Mouse (Mus musculus): ENCODE data around the gene Ppp1r1a. TPM values are rescaled to one million over a fixed set of nuclear protein-coding genes. Genes with fewer than 3 reads are reported as not detected.

The Ppp1r1a gene
- polyA plus RNA-seq, 1 experiment from 2014 or later: 21.5 TPM

DNA sequence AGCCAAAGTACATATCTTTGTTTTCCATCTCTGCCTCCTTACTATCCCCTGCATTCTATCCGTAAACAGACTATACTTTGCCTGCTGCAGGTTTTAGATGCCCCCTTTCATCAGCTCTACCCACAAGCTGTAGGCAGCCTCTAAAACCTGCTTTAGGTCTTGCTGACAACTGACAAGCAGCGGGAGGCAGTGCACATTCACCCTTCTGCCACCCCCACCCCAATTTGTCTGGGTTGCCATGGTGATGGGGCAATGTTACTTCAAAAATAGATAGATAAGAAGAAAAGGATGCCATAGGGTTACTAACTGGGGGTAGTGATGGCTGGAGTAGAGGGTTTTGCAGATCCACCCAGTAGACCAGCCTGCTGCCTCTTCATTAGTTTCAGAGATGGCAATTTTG lies 53.3 kb downstream of the Ppp1r1a start:
- no peaks in the 10 kb centered on the region for H3K4me1 ChIP-seq
- H3K4me2 ChIP-seq: no peak overlapping the region
- no peaks in the 10 kb centered on the region for H3K36me3 ChIP-seq
- H3K9ac ChIP-seq: no peak overlapping the region
- no peaks in the 10 kb centered on the region for H3K9me3 ChIP-seq (replicated peaks)
- no peak overlapping the region for H3K27ac ChIP-seq
- no peak for ATAC-seq (replicated peaks; ENCODE audit: low FRiP score)
- WGBS: 53% methylated on average over 2 of the region's 2 CpGs
- 0 out of 2 replicates have a peak, but pooled peaks cover 3% of the 10 kb centered on the region for H3K27me3 ChIP-seq
- no peak overlapping the region for H3K4me3 ChIP-seq (replicated peaks)

DNA sequence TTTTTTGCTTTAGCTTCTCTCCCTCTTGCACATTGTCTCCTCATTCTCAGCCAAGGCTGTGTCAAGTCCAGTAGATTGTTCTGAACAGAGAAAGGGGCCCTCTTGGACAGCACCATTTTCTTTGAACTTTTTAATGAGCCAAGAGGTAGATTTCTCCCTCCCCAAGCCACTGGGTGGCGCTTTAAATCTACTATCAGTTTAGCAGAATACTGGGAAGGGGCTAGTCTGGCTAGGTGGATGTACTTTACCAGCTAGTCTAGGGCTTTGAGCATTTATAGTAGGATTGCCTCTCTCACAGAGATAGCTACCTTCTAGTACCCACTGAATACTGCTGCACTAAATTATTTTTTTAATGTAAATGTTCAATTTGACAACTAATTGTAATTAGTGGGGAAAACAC lies 55.3 kb downstream of the Ppp1r1a start:
- H3K9ac ChIP-seq: no peak overlapping the region
- no peak overlapping the region for H3K4me2 ChIP-seq
- H3K4me1 ChIP-seq: no peaks in the 10 kb centered on the region
- H3K27ac ChIP-seq: no peak overlapping the region
- ATAC-seq (replicated peaks; ENCODE audit: low FRiP score): no peak
- 0% methylated on average over 1 of the region's 1 CpGs for WGBS
- H3K27me3 ChIP-seq: 0 out of 2 replicates have a peak, but pooled peaks cover 3% of the 10 kb centered on the region
- no peak overlapping the region for H3K4me3 ChIP-seq (replicated peaks)
- H3K36me3 ChIP-seq: no peaks in the 10 kb centered on the region
- H3K9me3 ChIP-seq (replicated peaks): no peaks in the 10 kb centered on the region

Other genes starting within 250 kb of the Ppp1r1a start
- 0.42 and 0.48 TPM in 2 replicates for gene Gpr84, start 227.4 kb downstream of the Ppp1r1a start, polyA plus RNA-seq (2015; fragmentation: Nextera tagmentation; extraction: Ambion mirVana)
- 12.5 and 14.4 TPM in 2 replicates for gene Zfp385a, start 197.9 kb downstream of the Ppp1r1a start, polyA plus RNA-seq (2015; fragmentation: Nextera tagmentation; extraction: Ambion mirVana)
- 32.8 and 41.3 TPM in 2 replicates for gene Itga5, start 171.2 kb downstream of the Ppp1r1a start, polyA plus RNA-seq (2015; fragmentation: Nextera tagmentation; extraction: Ambion mirVana)
- gene Gtsf1, start 107.5 kb downstream of the Ppp1r1a start, polyA plus RNA-seq (2015; fragmentation: Nextera tagmentation; extraction: Ambion mirVana): not detected in 2 replicates
- not detected in 2 replicates for gene Gtsf2, start 89.5 kb downstream of the Ppp1r1a start, polyA plus RNA-seq (2015; fragmentation: Nextera tagmentation; extraction: Ambion mirVana)
- 1.7 and 1.9 TPM in 2 replicates for gene Nckap1l, start 84.2 kb downstream of the Ppp1r1a start, polyA plus RNA-seq (2015; fragmentation: Nextera tagmentation; extraction: Ambion mirVana)
- gene Pde1b, start 35.0 kb downstream of the Ppp1r1a start, polyA plus RNA-seq (2015; fragmentation: Nextera tagmentation; extraction: Ambion mirVana): 4.3 and 4.8 TPM in 2 replicates
- not detected in 2 replicates for gene Glycam1, start 27.1 kb upstream of the Ppp1r1a start, polyA plus RNA-seq (2015; fragmentation: Nextera tagmentation; extraction: Ambion mirVana)
- not detected in 2 replicates for gene Mucl1, start 217.5 kb upstream of the Ppp1r1a start, polyA plus RNA-seq (2015; fragmentation: Nextera tagmentation; extraction: Ambion mirVana)